22 mouse cellular contexts compared by ENCODE assay signal in genomic region chr7:130091942-130092341, GRCm38 (mm10).
DNase-seq lines count a peak whose midpoint lies in the region; ATAC-seq and TF ChIP-seq lines count a peak whose summit lies in the region.
"Had no signal": no experiment of that assay in that cellular context is flagged by ENCODE, and none has a peak within 500 bp of the region (broad histone marks: within the 10 kb centered on the region; RNA-seq: fewer than 3 reads in every experiment).

No protein-coding gene starts in this region.

- in situ Hi-C loops in Patski (cut with MboI; ENCODE audit: low pct_unique_long_range_greater_than_20kb): no loop called here

- no peaks in the 10 kb centered on the region for H3K36me3 ChIP-seq in kidney, embryonic 15.5 days
- no peaks in the 10 kb centered on the region for H3K36me3 ChIP-seq in forebrain, embryonic 16.5 days (ENCODE audit: control insufficient read depth, insufficient read depth)
- H3K36me3 ChIP-seq: heart, embryonic 13.5 days; neural tube, embryonic 12.5 days had no signal

- WGBS in kidney, embryonic 15.5 days: 61% methylated on average over 3 of the region's 3 CpGs
- WGBS in forebrain, embryonic 16.5 days: 5% methylated on average over 3 of the region's 3 CpGs

- CTCF ChIA-PET in Patski (lab: Charles Lee): interaction anchor here (0.9 to 1.0 kb wide), 2 partner anchors 9 to 28 kb away, joined by 3 to 4 read pairs; no protein-coding TSS in a partner anchor

- no peaks in the 10 kb centered on the region for H3K9me3 ChIP-seq in kidney, embryonic 15.5 days (replicated peaks)
- H3K9me3 ChIP-seq in forebrain, embryonic 16.5 days (ENCODE audit: control insufficient read depth, low read length): 0 out of 2 replicates have a peak, but pooled peaks cover 3% of the 10 kb centered on the region
- H3K9me3 ChIP-seq: heart, embryonic 13.5 days; neural tube, embryonic 12.5 days had no signal

- POLR2A ChIA-PET in Patski (lab: Charles Lee): no interaction called here

- no peaks in the 10 kb centered on the region for H3K4me1 ChIP-seq in kidney, embryonic 15.5 days
- 0 out of 2 replicates have a peak, but pooled peaks cover 3% of the 10 kb centered on the region for H3K4me1 ChIP-seq in forebrain, embryonic 16.5 days (replicated peaks; ENCODE audit: control insufficient read depth, insufficient read depth, low read length)
- H3K4me1 ChIP-seq: heart, embryonic 13.5 days; neural tube, embryonic 12.5 days had no signal

- H3K9ac ChIP-seq in kidney, embryonic 15.5 days: no peak overlapping the region
- no peak overlapping the region for H3K9ac ChIP-seq in forebrain, embryonic 16.5 days (replicated peaks; ENCODE audit: low read depth, low read length)
- H3K9ac ChIP-seq: heart, embryonic 13.5 days; neural tube, embryonic 12.5 days had no signal

- no peaks in the 10 kb centered on the region for H3K27me3 ChIP-seq in kidney, embryonic 15.5 days
- H3K27me3 ChIP-seq in Patski: no peaks in the 10 kb centered on the region
- no peaks in the 10 kb centered on the region for H3K27me3 ChIP-seq in forebrain, embryonic 16.5 days (replicated peaks; ENCODE audit: control insufficient read depth, insufficient read depth, low read length)
- H3K27me3 ChIP-seq: heart, embryonic 13.5 days; neural tube, embryonic 12.5 days had no signal

- ATAC-seq in kidney, embryonic 15.5 days (replicated peaks; ENCODE audit: low FRiP score): peak; percentile 43; the same call in 1 of the 2 replicates
- ATAC-seq in Patski: peak; percentile 89
- peak; percentile 59; the same call in 1 of the 2 replicates for ATAC-seq in forebrain, embryonic 16.5 days
- ATAC-seq in CD4-positive, CD25-positive, alpha-beta regulatory T cell, adult 4 months: no peak
- ATAC-seq: hindbrain, postnatal 0 days; intestine, embryonic 16.5 days had no signal

- H3K4me3 ChIP-seq in kidney, embryonic 15.5 days (replicated peaks): no peak overlapping the region
- H3K4me3 ChIP-seq in forebrain, embryonic 16.5 days (replicated peaks; ENCODE audit: low read length): no peak overlapping the region
- H3K4me3 ChIP-seq: heart, adult 2 months; heart, embryonic 13.5 days; neural tube, embryonic 12.5 days had no signal

- H3K4me2 ChIP-seq in kidney, embryonic 15.5 days: no peak overlapping the region
- no peak overlapping the region for H3K4me2 ChIP-seq in forebrain, embryonic 16.5 days (ENCODE audit: low read length)
- H3K4me2 ChIP-seq: heart, embryonic 13.5 days; neural tube, embryonic 12.5 days had no signal

- H3K27ac ChIP-seq in kidney, embryonic 15.5 days: peak overlapping the region; percentile 49
- no peak overlapping the region for H3K27ac ChIP-seq in forebrain, embryonic 16.5 days (ENCODE audit: low read length)
- H3K27ac ChIP-seq: heart, adult 2 months; heart, embryonic 13.5 days; hindbrain, postnatal 0 days; kidney, postnatal 0 days; neural tube, embryonic 12.5 days; stomach, postnatal 0 days had no signal

- no peak for TF ChIP-seq CTCF in Patski (IDR thresholded peaks at IDR 0.05)

- peak; percentile 54 for DNase-seq in embryo, embryonic 10.5 days (ENCODE audit: low spot score)
- DNase-seq in embryo, embryonic 11 days: no peak
- DNase-seq in kidney, postnatal 36 days: no peak
- peak; percentile 77 for DNase-seq in Patski (ENCODE audit: low read depth, low spot score)
- DNase-seq: adrenal gland, postnatal 10 days; cerebellum, adult 2 months; cerebellum, postnatal 36 days; gastrocnemius, postnatal 36 days; heart, adult 2 months; lung, postnatal 4 days; right cerebral cortex, postnatal 14 days; thymus, adult 2 months; thymus, postnatal 4 days had no signal

Comparison
In these comparisons a context has a peak if more than half of its experiments do, and no peak if none do; other contexts are left out.
1. DNase-seq: peak in embryo, embryonic 10.5 days (single experiment) and Patski (single experiment); none in embryo, embryonic 11 days (single experiment) and kidney, postnatal 36 days (0 of 2).